Mouse (Mus musculus) gastrocnemius, postnatal 25 days (tissue): ENCODE measurements at regions not wholly inside any gene's neighbourhood (a gene's known extent, or its start where the extent isn't known, plus 50 kb on each side); places are given as distances from the start of the nearest gene placed in this dataset.
A peak's percentile ranks its signal among the peaks of the same experiment; 100 is the strongest.

ENCODE experiments used
- DNase-seq: peaks from one replicate; pipeline ENCODE4 v3.0.0; 2022

- DNase-seq = no peak
These were observed 88.0 kb downstream of the Tent5c start for GRCm38 (mm10) chr3:100401080-100401479.

GRCm38 (mm10) chr3:100397491-100397890 is 91.6 kb downstream of the Tent5c start:
- no peak for DNase-seq

- peak; percentile 63 for DNase-seq
These were observed 94.1 kb downstream of the Tent5c start for GRCm38 (mm10) chr3:100394911-100395604.

- DNase-seq = no peak
These were observed 95.2 kb downstream of the Tent5c start for GRCm38 (mm10) chr3:100393956-100394355.

GRCm38 (mm10) chr3:100382181-100382580 is 106.9 kb downstream of the Tent5c start:
- no peak for DNase-seq

- DNase-seq = no peak
These were observed 107.8 kb downstream of the Tent5c start for GRCm38 (mm10) chr3:100381363-100381762.

- DNase-seq = no peak
These were observed 113.0 kb downstream of the Tent5c start for GRCm38 (mm10) chr3:100376162-100376561.

GRCm38 (mm10) chr3:100366884-100367840 is 122.0 kb downstream of the Tent5c start:
- DNase-seq = no peak

- no peak for DNase-seq
These were observed 122.7 kb downstream of the Tent5c start for GRCm38 (mm10) chr3:100366447-100366846.

GRCm38 (mm10) chr3:100365354-100365945 is 123.7 kb downstream of the Tent5c start:
- DNase-seq = no peak

- DNase-seq = no peak
These were observed 124.4 kb downstream of the Tent5c start for GRCm38 (mm10) chr3:100364706-100365105.

GRCm38 (mm10) chr3:100362983-100363382 is 126.1 kb downstream of the Tent5c start:
- DNase-seq = no peak

- DNase-seq = no peak
These were observed 129.1 kb downstream of the Tent5c start for GRCm38 (mm10) chr3:100360019-100360418.

- peak; percentile 15 for DNase-seq
These were observed 130.1 kb downstream of the Tent5c start for GRCm38 (mm10) chr3:100359036-100359435.

- no peak for DNase-seq
These were observed 155.6 kb downstream of the Tent5c start for GRCm38 (mm10) chr3:100333478-100333877.

- no peak for DNase-seq
These were observed 156.2 kb upstream of the Wdr3 start for GRCm38 (mm10) chr3:100318357-100318756.

GRCm38 (mm10) chr3:100287818-100288217 is 125.6 kb upstream of the Wdr3 start:
- DNase-seq = no peak

GRCm38 (mm10) chr3:100266976-100267375 is 104.8 kb upstream of the Wdr3 start:
- DNase-seq = no peak

GRCm38 (mm10) chr3:100264991-100265390 is 102.8 kb upstream of the Wdr3 start:
- DNase-seq = no peak
